Mouse (Mus musculus): Measurements from ENCODE around the gene Tpm1. TPM values are rescaled to one million over a fixed set of nuclear protein-coding genes. Genes with fewer than 3 reads are reported as not detected.
A peak's percentile ranks its signal among the peaks of the same experiment; 100 is the strongest.

The Tpm1 gene
- 635 and 725 TPM in 2 replicates for polyA plus RNA-seq (2014; fragmentation: Nextera tagmentation; extraction: Ambion mirVana)

DNA sequence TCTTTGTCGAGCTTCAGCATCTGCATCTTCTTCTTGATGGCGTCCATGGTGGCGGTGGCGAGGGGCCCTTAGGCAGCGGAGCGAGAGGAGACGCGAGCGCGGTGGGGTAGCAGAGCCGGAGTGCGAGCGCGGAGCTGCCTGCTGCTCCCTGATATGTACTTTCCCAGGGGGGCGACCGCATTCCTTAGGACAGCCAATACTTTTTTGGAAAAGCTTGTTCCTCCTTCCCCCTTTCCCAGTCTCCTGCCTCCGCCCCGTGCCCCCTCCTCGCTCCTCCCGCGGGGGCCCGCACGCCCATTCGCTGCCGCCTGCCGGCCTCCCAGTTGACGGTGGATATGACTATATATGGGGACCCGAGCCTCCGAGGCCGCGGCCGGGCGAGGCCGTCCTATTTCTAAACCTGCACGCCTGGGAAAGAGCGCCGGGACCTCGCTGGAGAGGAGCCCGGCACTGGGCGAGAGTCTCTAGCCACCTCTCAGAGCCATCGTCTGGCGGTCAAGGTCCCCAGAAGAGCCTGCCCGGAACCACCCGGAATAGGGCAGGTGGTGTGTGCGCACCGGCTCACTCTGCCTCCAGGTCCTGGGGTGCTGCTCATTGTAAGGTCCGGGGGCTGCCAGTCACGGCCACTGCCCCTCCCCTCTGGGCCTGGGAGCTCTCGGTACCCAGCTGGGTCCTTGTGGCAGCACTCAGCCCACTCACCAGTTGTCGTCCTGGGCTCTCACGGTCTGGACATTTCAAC, at the start of gene Tpm1:
TSS of gene Tpm1 (minus strand) at position 321 of the 739 bp plus-strand sequence.
- TF ChIP-seq CTCF (IDR thresholded peaks at IDR 0.05; ENCODE audit: low read depth): peak; percentile 23; the same call in 1 of the 2 replicates
- H3K4me3 ChIP-seq (ENCODE audit: low read depth, low read length): peak within 1 kb of the TSS; percentile 56
- H3K27ac ChIP-seq (ENCODE audit: low read depth): peak within 1 kb of the TSS; percentile 79
- 1% methylated on average over 51 of the region's 51 CpGs for WGBS
- H3K9ac ChIP-seq: peak within 1 kb of the TSS; percentile 83
- peaks cover 11% of the 10 kb centered on the region; the same call in 1 of the 2 replicates for H3K36me3 ChIP-seq (ENCODE audit: insufficient read depth)
- peaks cover 21% of the 10 kb centered on the region for H3K4me1 ChIP-seq (ENCODE audit: insufficient read depth)
- H3K4me2 ChIP-seq: peak within 1 kb of the TSS; percentile 98
- H3K9me3 ChIP-seq (ENCODE audit: low read depth, low read length): no peaks in the 10 kb centered on the region
- ATAC-seq (ENCODE audit: insufficient read depth) (peak; percentile 86), DNase-seq (peak; percentile 93)
- H3K27me3 ChIP-seq (ENCODE audit: insufficient read depth, low read length): no peaks in the 10 kb centered on the region

DNA sequence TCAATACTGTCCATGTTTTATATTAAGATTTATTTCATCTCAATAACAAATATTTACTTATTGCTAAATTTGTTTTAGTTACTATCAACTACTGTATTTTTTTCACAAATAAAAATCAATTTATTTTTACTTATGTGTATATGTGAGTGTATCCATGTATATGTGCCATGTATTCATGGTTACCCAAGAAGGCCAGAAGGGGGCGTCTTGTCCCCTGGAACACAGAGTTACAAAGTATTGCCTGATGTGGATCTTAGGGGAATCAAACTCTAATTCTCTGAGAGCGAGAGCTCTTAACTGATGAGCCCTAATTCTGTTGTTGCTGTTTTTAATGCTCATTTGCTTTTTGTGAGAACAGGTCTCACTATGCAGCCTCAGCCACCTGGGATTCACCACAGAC, 45.2 kb upstream of the Tpm1 start:
- Histone ChIP-seq H3K27ac (ENCODE audit: low read depth) (no peak overlapping the region), H3K4me3 (ENCODE audit: low read depth, low read length) (no peak overlapping the region), H3K36me3 (ENCODE audit: insufficient read depth) (no peaks in the 10 kb centered on the region), H3K27me3 (ENCODE audit: insufficient read depth, low read length) (no peaks in the 10 kb centered on the region), H3K4me2 (no peak overlapping the region), H3K9me3 (ENCODE audit: low read depth, low read length) (no peaks in the 10 kb centered on the region), H3K9ac (no peak overlapping the region), H3K4me1 (ENCODE audit: insufficient read depth) (peaks cover 12% of the 10 kb centered on the region)
- peak; percentile 20 for TF ChIP-seq CTCF (IDR thresholded peaks at IDR 0.05; ENCODE audit: low read depth)
- DNase-seq (no peak), ATAC-seq (ENCODE audit: insufficient read depth) (no peak)
- WGBS: 88% methylated on average over 2 of the region's 2 CpGs

DNA sequence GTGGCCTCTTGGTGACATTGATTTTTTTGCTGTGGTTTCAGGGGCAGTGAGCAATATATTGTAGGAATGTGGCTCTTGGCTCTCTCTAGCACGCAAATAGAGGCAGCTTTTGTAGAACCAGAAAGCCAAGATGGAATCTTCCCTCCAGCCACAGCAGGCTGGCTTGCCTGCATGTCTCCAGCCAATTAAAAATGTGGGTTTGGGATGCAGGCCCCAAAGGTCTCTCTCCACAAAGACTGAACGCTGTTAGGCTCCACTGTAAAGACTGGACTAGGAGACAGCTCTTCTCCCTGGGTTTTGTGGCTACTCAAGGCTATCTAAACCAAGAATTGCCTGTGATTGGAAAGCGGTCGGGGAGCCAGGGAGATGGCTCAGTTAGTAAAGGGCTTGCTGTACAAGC, 43.0 kb upstream of the Tpm1 start:
- Histone ChIP-seq H3K9me3 (ENCODE audit: low read depth, low read length) (no peaks in the 10 kb centered on the region), H3K4me1 (ENCODE audit: insufficient read depth) (peaks cover 17% of the 10 kb centered on the region), H3K4me3 (ENCODE audit: low read depth, low read length) (no peak overlapping the region), H3K9ac (no peak overlapping the region), H3K36me3 (ENCODE audit: insufficient read depth) (no peaks in the 10 kb centered on the region), H3K27me3 (ENCODE audit: insufficient read depth, low read length) (no peaks in the 10 kb centered on the region), H3K4me2 (no peak overlapping the region), H3K27ac (ENCODE audit: low read depth) (peak overlapping the region; percentile 34; the same call in 1 of the 2 replicates)
- 67% methylated on average over 4 of the region's 4 CpGs for WGBS
- TF ChIP-seq CTCF (IDR thresholded peaks at IDR 0.05; ENCODE audit: low read depth): no peak
- ATAC-seq (ENCODE audit: insufficient read depth) (no peak), DNase-seq (no peak)

DNA sequence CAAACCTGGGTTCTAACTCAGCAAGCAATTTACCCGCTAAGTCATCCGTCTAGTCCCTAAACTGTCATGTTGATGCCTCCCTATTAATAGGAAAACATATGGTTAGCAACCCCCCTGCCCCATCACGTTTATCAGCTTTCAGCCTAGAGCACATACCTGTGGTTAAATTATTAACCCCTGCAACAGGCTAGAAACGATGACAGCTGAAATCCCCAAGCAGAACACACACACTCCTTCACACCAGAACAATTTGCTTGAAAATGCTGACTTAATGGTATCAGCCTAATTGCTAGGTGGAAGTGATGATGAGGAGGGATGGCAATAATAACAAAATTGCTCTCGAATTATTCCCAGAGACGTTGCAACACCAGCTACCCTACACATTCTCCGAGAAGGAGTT, 42.4 kb upstream of the Tpm1 start:
- H3K9ac ChIP-seq: no peak overlapping the region
- TF ChIP-seq CTCF (IDR thresholded peaks at IDR 0.05; ENCODE audit: low read depth): no peak
- 46% methylated on average over 7 of the region's 7 CpGs for WGBS

DNA sequence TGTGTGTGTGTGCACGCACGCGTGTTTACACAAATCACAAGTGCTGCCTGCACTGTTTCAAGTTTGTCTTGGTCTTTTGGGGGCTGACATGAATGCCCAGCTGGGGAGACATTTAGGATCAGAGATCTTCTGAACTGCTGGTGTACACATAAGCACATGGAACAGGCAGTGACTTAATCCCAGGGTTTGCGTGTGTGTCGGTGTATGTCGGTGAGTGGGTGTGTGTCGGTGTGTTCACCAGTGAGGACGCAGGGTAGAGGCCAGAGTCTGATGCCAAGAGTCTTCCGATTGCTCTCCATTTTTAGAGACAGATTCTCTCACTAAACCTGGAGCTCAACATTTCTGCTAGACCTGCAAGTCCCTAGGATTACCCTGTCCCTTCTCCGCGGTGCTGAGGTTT, 41.9 kb upstream of the Tpm1 start:
- H3K4me3 ChIP-seq (ENCODE audit: low read depth, low read length): no peak overlapping the region
- peaks cover 17% of the 10 kb centered on the region for H3K4me1 ChIP-seq (ENCODE audit: insufficient read depth)
- peak overlapping the region; percentile 69 for H3K27ac ChIP-seq (ENCODE audit: low read depth)
- 82% methylated on average over 11 of the region's 11 CpGs for WGBS
- H3K36me3 ChIP-seq (ENCODE audit: insufficient read depth): no peaks in the 10 kb centered on the region
- H3K9me3 ChIP-seq (ENCODE audit: low read depth, low read length): no peaks in the 10 kb centered on the region
- no peak for TF ChIP-seq CTCF (IDR thresholded peaks at IDR 0.05; ENCODE audit: low read depth)
- H3K27me3 ChIP-seq (ENCODE audit: insufficient read depth, low read length): no peaks in the 10 kb centered on the region
- H3K4me2 ChIP-seq: no peak overlapping the region
- ATAC-seq (ENCODE audit: insufficient read depth) (no peak), DNase-seq (no peak)
- no peak overlapping the region for H3K9ac ChIP-seq

More for the DNA sequence above, 42.4 kb upstream of the Tpm1 start:
- Histone ChIP-seq H3K36me3 (ENCODE audit: insufficient read depth) (no peaks in the 10 kb centered on the region), H3K27me3 (ENCODE audit: insufficient read depth, low read length) (no peaks in the 10 kb centered on the region), H3K9me3 (ENCODE audit: low read depth, low read length) (no peaks in the 10 kb centered on the region), H3K4me2 (no peak overlapping the region), H3K4me3 (ENCODE audit: low read depth, low read length) (no peak overlapping the region), H3K4me1 (ENCODE audit: insufficient read depth) (peaks cover 17% of the 10 kb centered on the region), H3K27ac (ENCODE audit: low read depth) (no peak overlapping the region)
- DNase-seq (no peak), ATAC-seq (ENCODE audit: insufficient read depth) (no peak)

DNA sequence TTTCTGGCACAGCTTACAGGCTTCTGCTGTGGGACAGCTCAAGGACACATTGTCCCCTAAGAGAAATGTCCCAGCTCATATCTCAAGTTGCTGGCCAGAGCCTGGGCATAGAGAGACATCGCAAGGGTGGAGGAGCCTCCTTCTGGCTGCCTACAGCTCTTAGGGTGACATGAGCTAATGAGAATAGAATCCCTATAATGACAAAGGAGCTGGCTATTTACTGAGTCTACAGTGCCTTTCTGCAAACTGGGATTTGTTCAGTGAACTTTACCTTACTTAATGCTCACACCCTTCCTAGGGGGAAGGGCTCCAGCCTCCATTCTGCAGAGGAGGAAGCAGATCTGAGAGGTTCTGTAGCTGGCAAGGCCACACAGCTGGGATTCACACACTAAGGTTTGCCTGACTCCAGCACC, 41.4 kb upstream of the Tpm1 start:
- H3K36me3 ChIP-seq (ENCODE audit: insufficient read depth): no peaks in the 10 kb centered on the region
- H3K9ac ChIP-seq: no peak overlapping the region

DNA sequence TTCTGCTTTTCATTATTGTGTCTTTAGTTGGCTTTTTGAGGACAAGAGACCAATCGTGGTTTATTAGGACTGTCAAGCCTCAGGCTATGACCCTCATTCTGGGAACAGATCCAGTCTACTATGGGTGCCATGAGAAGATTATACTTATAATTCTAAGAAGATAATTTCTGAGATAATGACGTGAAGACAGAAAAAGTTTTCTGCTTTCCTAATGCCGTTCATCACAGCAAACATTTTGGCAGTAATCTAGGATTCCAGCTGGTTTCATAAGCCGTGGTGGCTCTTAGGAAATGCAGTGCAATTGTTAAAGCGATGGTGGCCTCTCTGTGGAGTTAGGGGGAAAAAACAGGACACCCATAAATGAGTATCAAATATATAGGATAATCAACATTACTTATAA, 40.0 kb upstream of the Tpm1 start:
- Histone ChIP-seq H3K4me3 (ENCODE audit: low read depth, low read length) (no peak overlapping the region), H3K4me2 (no peak overlapping the region), H3K27ac (ENCODE audit: low read depth) (no peak overlapping the region), H3K9ac (no peak overlapping the region), H3K4me1 (ENCODE audit: insufficient read depth) (peaks cover 17% of the 10 kb centered on the region), H3K36me3 (ENCODE audit: insufficient read depth) (no peaks in the 10 kb centered on the region), H3K9me3 (ENCODE audit: low read depth, low read length) (no peaks in the 10 kb centered on the region), H3K27me3 (ENCODE audit: insufficient read depth, low read length) (no peaks in the 10 kb centered on the region)
- ATAC-seq (ENCODE audit: insufficient read depth) (peak; percentile 51), DNase-seq (peak; percentile 87)
- TF ChIP-seq CTCF (IDR thresholded peaks at IDR 0.05; ENCODE audit: low read depth): no peak
- WGBS: 37% methylated on average over 5 of the region's 5 CpGs

More for the DNA sequence above, 41.4 kb upstream of the Tpm1 start:
- H3K27ac ChIP-seq (ENCODE audit: low read depth): peak overlapping the region; percentile 69
- no peak for TF ChIP-seq CTCF (IDR thresholded peaks at IDR 0.05; ENCODE audit: low read depth)
- no peaks in the 10 kb centered on the region for H3K27me3 ChIP-seq (ENCODE audit: insufficient read depth, low read length)
- 50% methylated on average over 1 of the region's 1 CpGs for WGBS
- no peaks in the 10 kb centered on the region for H3K9me3 ChIP-seq (ENCODE audit: low read depth, low read length)
- no peak overlapping the region for H3K4me2 ChIP-seq
- DNase-seq (peak; percentile 70), ATAC-seq (ENCODE audit: insufficient read depth) (peak; percentile 57; the same call in 1 of the 2 replicates)
- peaks cover 17% of the 10 kb centered on the region for H3K4me1 ChIP-seq (ENCODE audit: insufficient read depth)
- H3K4me3 ChIP-seq (ENCODE audit: low read depth, low read length): no peak overlapping the region
